Mouse (Mus musculus) hindbrain, embryonic 15.5 days (tissue): ENCODE measurements around the gene Clcc1. TPM values are rescaled to one million over a fixed set of nuclear protein-coding genes. Genes with fewer than 3 reads are reported as not detected.
"Not testable (repeated sequence)": the region's sequence is repeated elsewhere in the genome, so short reads cannot be mapped to it uniquely, and the experiment has no call there.

Source experiments
- ATAC-seq: fragments of 200-750 bp; cut with Nextera tagmentation; 2 replicates; pipeline ENCODE4 v1.8.0; 2017; ENCODE audit warnings: low read depth, moderate number of reproducible peaks, moderate TSS enrichment; ENCODE audit not compliant: low FRiP score
- H3K27ac ChIP-seq: fragments of 300-500 bp; sonication (generic); replicated peaks from 2 replicates; pipeline ENCODE4 v1.5.1; 2015; ENCODE audit warnings: mild to moderate bottlenecking, inconsistent platforms
- H3K27me3 ChIP-seq: fragments of 300-500 bp; sonication (generic); 2 replicates; pipeline ENCODE4 v1.6.1; 2015; ENCODE audit warnings: control low read depth, inconsistent platforms
- H3K36me3 ChIP-seq: fragments of 300-500 bp; sonication (generic); 2 replicates; pipeline ENCODE4 v1.6.1; 2015; ENCODE audit warnings: control low read depth, inconsistent platforms
- H3K4me1 ChIP-seq: fragments of 300-500 bp; sonication (generic); replicated peaks from 2 replicates; pipeline ENCODE4 v1.6.1; 2015; ENCODE audit warnings: control low read depth, inconsistent platforms
- H3K4me2 ChIP-seq: fragments of 300-500 bp; sonication (generic); 2 replicates; pipeline ENCODE4 v1.6.1; 2015; ENCODE audit warnings: moderate library complexity, mild to moderate bottlenecking, inconsistent platforms
- H3K4me3 ChIP-seq: fragments of 300-500 bp; sonication (generic); 2 replicates; pipeline ENCODE4 v1.5.1; 2015; ENCODE audit warnings: mild to moderate bottlenecking, inconsistent platforms
- H3K9ac ChIP-seq: fragments of 300-500 bp; sonication (generic); 2 replicates; pipeline ENCODE4 v1.6.1; 2015; ENCODE audit warnings: inconsistent platforms
- H3K9me3 ChIP-seq: fragments of 300-500 bp; sonication (generic); 2 replicates; pipeline ENCODE4 v1.6.1; 2016; ENCODE audit warnings: control low read depth, inconsistent platforms
- WGBS: fragments of 180-500 bp; shearing (Covaris S2); methylation state at CpG from one replicate; pipeline ENCODE4 v1.1.7; 2015; 5-methylcytosine and 5-hydroxymethylcytosine counted together
- polyA plus RNA-seq: library from polyadenylated mRNA; unstranded; fragments of >200 nt; fragmentation: Nextera tagmentation; extraction: Ambion mirVana; gene quantifications from 2 replicates; pipeline ENCODE4 v1.2.1, GENCODE M21; 2015

The Clcc1 gene
- polyA plus RNA-seq = 36.5 and 42.0 TPM in 2 replicates

GRCm38 (mm10) chr3:108653710-108654379 is at the start of gene Clcc1:
Gene Clcc1 (plus strand): TSS chr3:108653913.
- under 1% methylated on average over 57 of the region's 57 CpGs for WGBS
- Histone ChIP-seq H3K9ac (peak within 1 kb of the TSS; percentile 94), H3K4me2 (peak within 1 kb of the TSS; percentile 67), H3K4me3 (peak within 1 kb of the TSS; percentile 98), H3K4me1 (peaks cover 18% of the 10 kb centered on the region), H3K27ac (peak within 1 kb of the TSS; percentile 94), H3K9me3 (no peaks in the 10 kb centered on the region), H3K36me3 (no peaks in the 10 kb centered on the region), H3K27me3 (no peaks in the 10 kb centered on the region)
- ATAC-seq = peak; percentile 97

- H3K36me3 ChIP-seq = peaks cover 16% of the 10 kb centered on the region
- no peak for ATAC-seq
- no peaks in the 10 kb centered on the region for H3K9me3 ChIP-seq
- H3K27me3 ChIP-seq = no peaks in the 10 kb centered on the region
- no peak overlapping the region for H3K4me3 ChIP-seq
- no peaks in the 10 kb centered on the region for H3K4me1 ChIP-seq
- 55% methylated on average over 3 of the region's 3 CpGs for WGBS
- H3K9ac ChIP-seq = no peak overlapping the region
- no peak overlapping the region for H3K27ac ChIP-seq
- no peak overlapping the region for H3K4me2 ChIP-seq
Observed at GRCm38 (mm10) chr3:108608906-108609305, 44.8 kb upstream of the Clcc1 start.

GRCm38 (mm10) chr3:108634761-108635160 is 19.0 kb upstream of the Clcc1 start:
- Histone ChIP-seq H3K9ac (no peak overlapping the region), H3K9me3 (no peaks in the 10 kb centered on the region), H3K27me3 (no peaks in the 10 kb centered on the region), H3K4me2 (no peak overlapping the region), H3K36me3 (peaks cover 35% of the 10 kb centered on the region), H3K4me3 (no peak overlapping the region), H3K27ac (no peak overlapping the region), H3K4me1 (no peaks in the 10 kb centered on the region)
- 89% methylated on average over 5 of the region's 5 CpGs for WGBS
- no peak for ATAC-seq

- no peak overlapping the region for H3K4me3 ChIP-seq
- 64% methylated on average over 4 of the region's 4 CpGs for WGBS
- no peak for ATAC-seq
- H3K36me3 ChIP-seq = peaks cover 43% of the 10 kb centered on the region
- no peak overlapping the region for H3K27ac ChIP-seq
- no peaks in the 10 kb centered on the region for H3K9me3 ChIP-seq
- H3K4me2 ChIP-seq = no peak overlapping the region
- H3K27me3 ChIP-seq = no peaks in the 10 kb centered on the region
- no peaks in the 10 kb centered on the region for H3K4me1 ChIP-seq
- no peak overlapping the region for H3K9ac ChIP-seq
Observed at GRCm38 (mm10) chr3:108639412-108639811, 14.3 kb upstream of the Clcc1 start.

- H3K27me3 ChIP-seq = no peaks in the 10 kb centered on the region
- no peak overlapping the region for H3K4me3 ChIP-seq
- 92% methylated on average over 4 of the region's 4 CpGs for WGBS
- H3K4me2 ChIP-seq = no peak overlapping the region
- ATAC-seq = no peak
- H3K4me1 ChIP-seq = no peaks in the 10 kb centered on the region
- peaks cover 53% of the 10 kb centered on the region for H3K36me3 ChIP-seq
- no peak overlapping the region for H3K9ac ChIP-seq
- no peak overlapping the region for H3K27ac ChIP-seq
- no peaks in the 10 kb centered on the region for H3K9me3 ChIP-seq
Observed at GRCm38 (mm10) chr3:108640998-108641397, 12.7 kb upstream of the Clcc1 start.

GRCm38 (mm10) chr3:108644856-108645255 is 8.9 kb upstream of the Clcc1 start:
- 95% methylated on average over 3 of the region's 3 CpGs for WGBS
- Histone ChIP-seq H3K4me3 (no peak overlapping the region), H3K4me2 (no peak overlapping the region), H3K9ac (no peak overlapping the region), H3K27ac (no peak overlapping the region), H3K36me3 (peaks cover 32% of the 10 kb centered on the region), H3K4me1 (no peaks in the 10 kb centered on the region), H3K9me3 (no peaks in the 10 kb centered on the region), H3K27me3 (no peaks in the 10 kb centered on the region)
- no peak for ATAC-seq

- Histone ChIP-seq H3K9me3 (no peaks in the 10 kb centered on the region), H3K9ac (no peak overlapping the region), H3K27ac (no peak overlapping the region), H3K4me2 (no peak overlapping the region), H3K36me3 (peaks cover 31% of the 10 kb centered on the region), H3K4me3 (no peak overlapping the region), H3K27me3 (no peaks in the 10 kb centered on the region), H3K4me1 (no peaks in the 10 kb centered on the region)
- ATAC-seq = no peak
- 53% methylated on average over 7 of the region's 7 CpGs for WGBS
Observed at GRCm38 (mm10) chr3:108646036-108646435, 7.7 kb upstream of the Clcc1 start.

- not testable (repeated sequence) for ATAC-seq, H3K4me3 ChIP-seq, H3K4me1 ChIP-seq, H3K27ac ChIP-seq, H3K4me2 ChIP-seq, H3K9me3 ChIP-seq, H3K27me3 ChIP-seq, H3K9ac ChIP-seq
- peaks cover 25% of the 10 kb centered on the region for H3K36me3 ChIP-seq
- WGBS = 40% methylated on average over 5 of the region's 5 CpGs
Observed at GRCm38 (mm10) chr3:108647681-108648080, 6.0 kb upstream of the Clcc1 start.

- H3K4me2 ChIP-seq = peak overlapping the region; percentile 67
- no peak for ATAC-seq
- WGBS = 25% methylated on average over 9 of the region's 9 CpGs
Observed at GRCm38 (mm10) chr3:108652866-108653642, 659 bp upstream of the Clcc1 start.

GRCm38 (mm10) chr3:108654566-108654965 is 853 bp downstream of the Clcc1 start:
- WGBS = 38% methylated on average over 14 of the region's 14 CpGs

More at GRCm38 (mm10) chr3:108652866-108653642, 659 bp upstream of the Clcc1 start:
- Histone ChIP-seq H3K9ac (no peak overlapping the region), H3K27ac (no peak overlapping the region), H3K4me3 (no peak overlapping the region), H3K9me3 (no peaks in the 10 kb centered on the region), H3K27me3 (no peaks in the 10 kb centered on the region), H3K4me1 (peaks cover 18% of the 10 kb centered on the region), H3K36me3 (no peaks in the 10 kb centered on the region)

GRCm38 (mm10) chr3:108655486-108655885 is 1.8 kb downstream of the Clcc1 start:
- no peak overlapping the region for H3K27ac ChIP-seq
- no peaks in the 10 kb centered on the region for H3K9me3 ChIP-seq
- ATAC-seq = no peak
- 75% methylated on average over 7 of the region's 7 CpGs for WGBS
- no peak overlapping the region for H3K9ac ChIP-seq
- H3K4me3 ChIP-seq = no peak overlapping the region
- no peak overlapping the region for H3K4me2 ChIP-seq
- no peaks in the 10 kb centered on the region for H3K27me3 ChIP-seq
- H3K36me3 ChIP-seq = no peaks in the 10 kb centered on the region
- H3K4me1 ChIP-seq = peaks cover 18% of the 10 kb centered on the region

More at GRCm38 (mm10) chr3:108654566-108654965, 853 bp downstream of the Clcc1 start:
- H3K9me3 ChIP-seq = no peaks in the 10 kb centered on the region
- H3K36me3 ChIP-seq = no peaks in the 10 kb centered on the region
- peaks cover 18% of the 10 kb centered on the region for H3K4me1 ChIP-seq
- peak overlapping the region; percentile 67 for H3K4me2 ChIP-seq
- H3K9ac ChIP-seq = peak overlapping the region; percentile 94
- no peak for ATAC-seq
- H3K27ac ChIP-seq = 0 out of 2 replicates have a peak overlapping the region, but pooled peaks have one; percentile 94
- peak overlapping the region; percentile 98 for H3K4me3 ChIP-seq
- no peaks in the 10 kb centered on the region for H3K27me3 ChIP-seq

- H3K27me3 ChIP-seq = no peaks in the 10 kb centered on the region
- H3K27ac ChIP-seq = no peak overlapping the region
- H3K9ac ChIP-seq = no peak overlapping the region
- H3K4me2 ChIP-seq = no peak overlapping the region
- H3K4me3 ChIP-seq = no peak overlapping the region
- no peaks in the 10 kb centered on the region for H3K9me3 ChIP-seq
- H3K4me1 ChIP-seq = peaks cover 13% of the 10 kb centered on the region
- WGBS = 96% methylated on average over 9 of the region's 9 CpGs
- H3K36me3 ChIP-seq = peaks cover 18% of the 10 kb centered on the region
- ATAC-seq = no peak
Observed at GRCm38 (mm10) chr3:108658612-108659011, 4.9 kb downstream of the Clcc1 start.
